Mouse (Mus musculus) midbrain, embryonic 10.5 days (tissue): ENCODE measurements around the gene Asb17. TPM values are rescaled to one million over a fixed set of nuclear protein-coding genes. Genes with fewer than 3 reads are reported as not detected.
"Not testable (repeated sequence)": the region's sequence is repeated elsewhere in the genome, so short reads cannot be mapped to it uniquely, and the experiment has no call there.

Source experiments
- DNase-seq: peaks from one replicate; pipeline ENCODE4 v3.0.0-alpha.2; 2017; ENCODE audit warnings: low spot score
- H3K27ac ChIP-seq: fragments of 300-500 bp; sonication (generic); replicated peaks from 2 replicates; pipeline ENCODE4 v1.5.1; 2016; ENCODE audit warnings: mild to moderate bottlenecking
- H3K27me3 ChIP-seq: fragments of 300-500 bp; sonication (generic); 2 replicates; pipeline ENCODE4 v1.6.1; 2016; ENCODE audit warnings: low read depth, mild to moderate bottlenecking; ENCODE audit not compliant: poor library complexity, severe bottlenecking
- H3K36me3 ChIP-seq: fragments of 300-500 bp; sonication (generic); 2 replicates; pipeline ENCODE4 v1.6.1; 2016; ENCODE audit warnings: mild to moderate bottlenecking, moderate library complexity
- H3K4me1 ChIP-seq: fragments of 300-500 bp; sonication (generic); 2 replicates; pipeline ENCODE4 v1.6.1; 2016
- H3K4me3 ChIP-seq: fragments of 300-500 bp; sonication (generic); 2 replicates; pipeline ENCODE4 v1.5.1; 2016; ENCODE audit warnings: mild to moderate bottlenecking, moderate library complexity
- H3K9me3 ChIP-seq: fragments of 300-500 bp; sonication (generic); replicated peaks from 2 replicates; pipeline ENCODE4 v1.6.1; 2016; ENCODE audit warnings: mild to moderate bottlenecking
- WGBS: fragments of 180-500 bp; shearing (Covaris S2); methylation state at CpG from one replicate; pipeline ENCODE4 v1.1.7; 2016; 5-methylcytosine and 5-hydroxymethylcytosine counted together
- polyA plus RNA-seq: library from polyadenylated mRNA; unstranded; fragments of >200 nt; fragmentation: Nextera tagmentation; extraction: Ambion mirVana; gene quantifications from 2 replicates; pipeline ENCODE4 v1.2.1, GENCODE M21; 2016

The Asb17 gene
- polyA plus RNA-seq, 1 experiment from 2014 or later: 0.47 TPM

DNA sequence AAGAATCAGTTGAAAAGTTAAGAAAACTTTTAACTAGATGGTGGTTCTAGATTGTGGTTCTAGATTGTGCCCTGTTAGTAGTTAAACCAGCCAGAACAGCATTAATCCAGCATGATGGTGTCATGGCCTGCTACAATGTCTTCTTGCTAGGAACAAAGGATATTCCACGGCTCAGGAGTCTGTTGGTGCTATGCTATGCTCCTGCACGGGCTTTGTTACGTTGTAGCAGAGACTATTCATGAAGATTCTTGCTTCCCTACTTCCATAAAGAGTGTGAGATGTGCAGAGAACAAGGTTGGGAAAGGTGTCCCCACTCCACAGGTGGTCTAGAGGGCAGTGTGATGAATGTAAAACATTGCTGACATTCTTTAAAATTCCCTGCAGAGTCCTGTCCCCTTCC, 7.7 kb upstream of the Asb17 start:
- H3K9me3 ChIP-seq: no peaks in the 10 kb centered on the region
- DNase-seq: no peak
- no peaks in the 10 kb centered on the region for H3K4me1 ChIP-seq
- 83% methylated on average over 3 of the region's 3 CpGs for WGBS
- H3K36me3 ChIP-seq: no peaks in the 10 kb centered on the region
- no peak overlapping the region for H3K4me3 ChIP-seq
- H3K27ac ChIP-seq: no peak overlapping the region
- no peaks in the 10 kb centered on the region for H3K27me3 ChIP-seq

DNA sequence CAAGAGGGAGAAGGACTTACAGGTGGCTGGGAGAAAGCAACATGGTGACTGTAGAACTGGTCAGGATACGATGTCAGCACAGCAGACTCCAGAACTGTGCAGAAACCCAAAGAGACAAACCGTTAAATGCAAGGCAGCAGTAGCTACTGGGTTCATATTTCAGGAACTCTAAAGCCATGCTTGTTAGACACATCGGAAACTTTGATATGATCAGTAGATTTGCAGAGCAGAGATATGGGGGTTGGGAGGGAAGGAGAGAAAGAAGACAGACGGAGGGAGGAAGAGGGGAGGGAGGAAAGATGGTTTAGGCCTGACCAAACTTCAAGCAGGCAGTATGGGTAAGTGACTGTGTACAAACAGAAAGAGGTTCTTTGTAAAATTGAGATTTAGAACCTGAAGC, 6.4 kb upstream of the Asb17 start:
- H3K4me1 ChIP-seq: no peaks in the 10 kb centered on the region
- H3K36me3 ChIP-seq: no peaks in the 10 kb centered on the region
- WGBS: 83% methylated on average over 4 of the region's 4 CpGs
- no peaks in the 10 kb centered on the region for H3K9me3 ChIP-seq
- no peak for DNase-seq
- no peak overlapping the region for H3K27ac ChIP-seq
- H3K27me3 ChIP-seq: no peaks in the 10 kb centered on the region
- H3K4me3 ChIP-seq: no peak overlapping the region

DNA sequence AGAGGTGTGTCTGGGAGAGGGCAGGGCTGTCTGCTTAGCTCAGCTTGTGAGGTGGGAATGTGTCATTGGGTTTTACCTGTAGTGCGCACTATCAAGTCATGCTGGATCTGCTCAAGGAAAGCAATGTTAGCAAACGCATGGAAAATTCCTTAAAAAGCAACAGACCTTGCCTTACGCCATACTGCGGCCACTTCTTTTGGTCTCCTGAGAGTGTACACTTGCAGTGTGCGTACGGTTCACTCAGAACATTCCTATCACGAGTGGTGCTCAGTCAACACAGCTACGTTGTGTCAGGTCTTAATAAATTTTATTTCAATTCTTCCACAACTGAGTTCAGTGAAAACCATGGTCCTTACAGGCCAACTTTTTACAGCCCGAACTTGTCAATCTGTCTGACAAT, 748 bp downstream of the Asb17 start:
- 95% methylated on average over 9 of the region's 9 CpGs for WGBS
- DNase-seq: no peak
- Histone ChIP-seq H3K27ac (no peak overlapping the region), H3K36me3 (no peaks in the 10 kb centered on the region), H3K9me3 (no peaks in the 10 kb centered on the region), H3K4me1 (peaks cover 5% of the 10 kb centered on the region; the same call in 1 of the 2 replicates), H3K27me3 (no peaks in the 10 kb centered on the region), H3K4me3 (no peak overlapping the region)

DNA sequence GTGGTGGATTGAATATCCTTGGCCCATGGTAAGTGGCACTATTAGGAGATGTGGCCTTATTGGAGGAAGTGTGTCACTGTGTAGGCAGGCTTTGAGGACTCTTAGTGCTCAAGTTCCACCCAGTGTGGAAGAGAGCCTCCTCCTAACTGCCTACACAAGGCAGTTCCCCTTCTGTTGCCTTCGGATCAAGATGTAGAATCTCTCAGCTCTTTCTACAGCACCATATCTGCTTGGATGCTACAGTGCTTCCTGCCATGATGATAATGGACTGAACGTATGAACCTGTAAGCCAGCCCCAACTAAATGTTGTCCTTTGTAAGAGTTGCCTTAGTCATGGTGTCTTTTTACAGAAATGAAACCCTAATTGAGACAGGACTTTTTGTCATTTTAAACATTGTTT, 1.5 kb downstream of the Asb17 start:
- peaks cover 8% of the 10 kb centered on the region; the same call in 1 of the 2 replicates for H3K4me1 ChIP-seq
- WGBS: 86% methylated on average over 2 of the region's 2 CpGs
- no peak overlapping the region for H3K4me3 ChIP-seq
- DNase-seq: no peak
- no peaks in the 10 kb centered on the region for H3K27me3 ChIP-seq
- no peaks in the 10 kb centered on the region for H3K36me3 ChIP-seq
- H3K9me3 ChIP-seq: no peaks in the 10 kb centered on the region
- H3K27ac ChIP-seq: no peak overlapping the region

DNA sequence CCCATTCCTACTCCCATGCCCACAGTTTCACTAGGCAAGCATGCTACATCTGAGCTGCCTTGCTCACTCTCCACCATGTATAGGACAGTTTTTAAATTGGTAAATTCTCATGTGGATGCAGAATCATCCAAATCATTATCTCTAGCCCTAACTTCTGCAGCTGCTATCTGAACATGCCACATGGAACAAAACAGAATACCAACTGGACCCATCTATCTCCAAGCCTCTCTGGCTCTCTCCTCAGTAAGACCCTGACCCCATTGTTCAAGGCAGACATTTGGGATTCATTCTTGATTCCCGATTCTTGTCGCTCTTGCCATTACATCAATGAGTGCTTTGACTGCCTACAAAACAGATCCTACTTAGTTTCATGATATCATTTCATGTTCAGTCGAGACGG, 2.1 kb downstream of the Asb17 start:
- Histone ChIP-seq H3K9me3 (no peaks in the 10 kb centered on the region), H3K27me3 (no peaks in the 10 kb centered on the region), H3K4me1 (peaks cover 8% of the 10 kb centered on the region; the same call in 1 of the 2 replicates), H3K36me3 (no peaks in the 10 kb centered on the region), H3K27ac (no peak overlapping the region), H3K4me3 (no peak overlapping the region)
- DNase-seq: no peak
- WGBS: 91% methylated on average over 4 of the region's 4 CpGs

DNA sequence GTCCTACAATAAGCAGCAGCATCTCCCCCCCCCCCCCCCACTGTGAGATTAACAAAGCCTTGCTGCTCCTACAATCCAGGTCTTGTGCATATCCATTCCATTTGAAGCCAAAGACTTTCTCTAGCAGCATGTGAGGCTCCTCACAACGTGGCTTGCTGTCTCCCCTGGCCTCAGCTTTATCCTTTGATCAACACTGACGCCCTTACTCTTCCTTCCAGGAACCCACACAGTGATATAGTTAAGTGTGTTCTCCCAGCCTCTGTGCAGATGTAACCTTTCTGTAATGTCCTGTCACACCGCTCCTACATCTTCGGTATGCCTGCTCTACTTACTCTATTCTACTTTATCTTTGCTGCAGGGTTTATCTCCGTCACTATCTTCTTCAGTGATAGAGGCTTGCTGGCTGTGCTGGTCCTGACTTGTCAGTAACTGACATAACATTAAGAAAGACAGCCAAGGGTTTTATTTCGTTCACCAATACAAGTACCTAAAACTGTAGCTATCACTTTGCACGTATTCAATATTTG, 3.3 kb downstream of the Asb17 start:
- no peak for DNase-seq
- Histone ChIP-seq H3K27ac (no peak overlapping the region), H3K36me3 (no peaks in the 10 kb centered on the region), H3K4me1 (peaks cover 8% of the 10 kb centered on the region; the same call in 1 of the 2 replicates), H3K9me3 (no peaks in the 10 kb centered on the region), H3K4me3 (no peak overlapping the region), H3K27me3 (no peaks in the 10 kb centered on the region)
- WGBS: 87% methylated on average over 7 of the region's 7 CpGs

DNA sequence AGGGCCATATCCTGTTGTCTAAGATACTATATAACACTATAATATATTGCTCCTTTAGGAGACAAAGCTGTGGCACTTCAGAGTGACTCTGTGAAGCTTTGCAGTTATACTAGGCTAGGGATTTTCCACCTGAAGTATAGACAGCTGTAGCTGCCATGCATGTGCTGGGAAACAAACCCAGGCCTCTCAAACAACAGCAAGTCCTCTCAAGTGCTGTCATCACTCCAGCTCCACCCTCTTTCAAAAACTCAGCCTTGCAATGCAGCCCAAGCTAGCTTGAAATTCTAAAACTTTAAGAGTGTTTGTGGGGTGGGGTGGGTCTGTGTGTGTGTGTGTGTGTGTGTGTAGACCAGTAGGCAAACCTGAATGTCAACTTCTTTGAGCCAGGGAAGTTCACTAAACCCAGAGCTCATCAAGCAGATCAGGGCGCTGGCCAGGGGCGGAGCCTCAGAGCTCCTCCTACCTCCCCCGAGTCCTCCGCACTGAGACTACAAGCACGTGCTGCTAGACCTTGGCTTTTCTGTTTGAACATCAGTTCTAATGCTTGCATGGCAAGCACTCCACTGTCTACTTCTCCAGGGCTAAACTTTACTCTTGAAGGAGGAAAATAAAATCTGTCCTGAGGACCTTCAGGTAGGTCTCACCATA, 5.5 kb downstream of the Asb17 start:
- H3K27me3 ChIP-seq: no peaks in the 10 kb centered on the region
- WGBS: 14% methylated on average over 5 of the region's 5 CpGs

DNA sequence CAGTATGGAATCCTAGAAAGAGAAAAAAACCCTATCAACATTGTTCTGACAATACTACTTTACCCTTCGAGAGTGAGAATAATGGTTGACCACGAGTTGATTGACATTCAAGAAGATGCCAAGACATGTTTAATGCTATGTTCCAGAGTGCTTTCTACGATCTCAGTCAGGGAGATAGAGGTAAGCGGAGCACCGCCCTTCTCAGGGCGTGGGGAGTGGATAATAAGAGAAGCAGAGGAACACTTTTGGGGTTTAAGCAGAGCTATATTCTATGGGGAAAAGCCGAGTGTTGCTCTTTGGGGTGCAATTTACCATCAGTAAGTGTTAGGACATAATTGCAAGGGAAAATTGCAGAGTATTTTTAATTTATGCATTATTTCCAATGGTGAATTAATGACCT, 6.8 kb downstream of the Asb17 start:
- Histone ChIP-seq H3K27ac (no peak overlapping the region), H3K4me1 (peaks cover 8% of the 10 kb centered on the region; the same call in 1 of the 2 replicates), H3K9me3 (no peaks in the 10 kb centered on the region), H3K36me3 (no peaks in the 10 kb centered on the region), H3K4me3 (no peak overlapping the region), H3K27me3 (no peaks in the 10 kb centered on the region)
- DNase-seq: no peak
- WGBS: 93% methylated on average over 7 of the region's 7 CpGs

More for the DNA sequence above, 5.5 kb downstream of the Asb17 start:
- no peak overlapping the region; the same call in 1 of the 2 replicates for H3K27ac ChIP-seq
- no peaks in the 10 kb centered on the region for H3K36me3 ChIP-seq
- H3K4me1 ChIP-seq: peaks cover 8% of the 10 kb centered on the region; the same call in 1 of the 2 replicates
- no peaks in the 10 kb centered on the region for H3K9me3 ChIP-seq
- H3K4me3 ChIP-seq: no peak overlapping the region
- no peak for DNase-seq

DNA sequence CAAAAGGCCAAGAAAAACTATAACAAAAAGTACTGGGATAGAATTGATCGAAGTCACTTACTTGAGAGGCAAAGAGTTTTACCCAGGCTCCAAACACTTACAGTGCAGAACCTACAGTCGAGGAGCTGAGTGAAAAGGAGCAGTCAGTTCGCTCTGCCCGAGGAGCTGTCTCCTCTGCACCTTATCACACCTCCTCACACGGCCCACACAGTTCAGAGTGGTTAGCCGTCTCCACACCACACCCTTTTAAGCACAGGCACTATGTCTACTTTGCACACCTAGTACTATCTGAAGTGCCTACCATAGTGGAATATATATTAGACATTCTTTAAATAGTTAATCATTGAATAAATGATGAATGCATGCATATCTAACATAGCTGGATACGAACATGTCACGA, 8.3 kb downstream of the Asb17 start:
- H3K9me3 ChIP-seq: no peaks in the 10 kb centered on the region
- H3K27me3 ChIP-seq: no peaks in the 10 kb centered on the region
- H3K4me3 ChIP-seq: no peak overlapping the region
- DNase-seq: no peak
- H3K36me3 ChIP-seq: no peaks in the 10 kb centered on the region
- no peak overlapping the region for H3K27ac ChIP-seq
- 87% methylated on average over 8 of the region's 8 CpGs for WGBS
- H3K4me1 ChIP-seq: peaks cover 8% of the 10 kb centered on the region; the same call in 1 of the 2 replicates

DNA sequence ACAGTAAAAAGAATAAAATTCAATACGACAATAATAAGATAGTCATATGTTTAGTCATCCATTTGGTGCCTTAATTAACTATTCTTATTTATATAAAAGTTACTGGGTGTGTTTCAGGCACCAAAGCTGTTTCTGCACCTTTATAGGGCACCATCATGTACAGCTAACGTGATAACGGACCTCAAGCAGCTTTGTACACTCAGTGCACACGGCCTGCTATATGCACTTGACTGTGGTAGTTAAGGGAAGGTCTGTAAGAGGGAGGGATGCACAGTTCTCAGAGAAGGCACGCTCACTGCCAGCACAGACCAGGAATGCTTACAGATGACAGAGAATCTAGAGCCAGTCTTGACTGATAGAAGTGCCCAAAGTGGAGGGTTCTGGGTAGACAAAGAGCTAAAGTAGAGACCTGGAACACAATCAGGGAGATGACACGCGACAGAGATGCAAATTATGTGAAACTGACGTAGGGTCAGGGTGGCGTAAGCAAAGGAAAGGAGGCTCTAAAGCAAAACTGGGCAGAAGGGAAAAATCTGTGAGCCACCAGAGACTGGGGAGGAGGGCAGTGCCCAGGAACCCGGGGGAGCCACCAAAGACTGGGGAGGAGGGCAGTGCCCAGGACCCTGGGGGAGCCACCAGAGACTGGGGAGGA, 14.5 kb downstream of the Asb17 start:
- no peak overlapping the region for H3K27ac ChIP-seq
- 80% methylated on average over 10 of the region's 10 CpGs for WGBS
- no peaks in the 10 kb centered on the region for H3K36me3 ChIP-seq
- no peaks in the 10 kb centered on the region for H3K9me3 ChIP-seq
- no peak for DNase-seq
- no peak overlapping the region for H3K4me3 ChIP-seq
- H3K27me3 ChIP-seq: no peaks in the 10 kb centered on the region
- no peaks in the 10 kb centered on the region for H3K4me1 ChIP-seq

DNA sequence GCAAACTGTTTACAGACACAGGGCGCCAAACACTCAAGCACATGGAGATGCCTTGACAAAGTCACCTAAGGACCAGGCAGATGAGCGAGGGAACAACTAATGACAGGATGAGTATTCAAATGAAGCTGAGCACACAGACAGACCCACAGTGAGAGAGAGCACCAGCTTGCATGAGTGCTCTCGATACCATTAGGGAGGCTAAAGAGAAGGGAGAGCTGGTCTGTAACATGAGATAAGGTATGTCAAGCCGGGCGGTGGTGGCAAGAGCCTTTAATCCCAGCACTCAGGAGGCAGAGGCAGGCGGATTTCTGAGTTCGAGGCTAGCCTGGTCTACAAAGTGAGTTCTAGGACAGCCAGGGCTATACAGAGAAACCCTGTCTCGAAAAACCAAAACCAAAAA, 16.4 kb downstream of the Asb17 start:
- not testable (repeated sequence) for H3K27ac ChIP-seq, H3K27me3 ChIP-seq, DNase-seq, H3K4me1 ChIP-seq, H3K36me3 ChIP-seq, H3K9me3 ChIP-seq, H3K4me3 ChIP-seq
- 87% methylated on average over 8 of the region's 8 CpGs for WGBS

DNA sequence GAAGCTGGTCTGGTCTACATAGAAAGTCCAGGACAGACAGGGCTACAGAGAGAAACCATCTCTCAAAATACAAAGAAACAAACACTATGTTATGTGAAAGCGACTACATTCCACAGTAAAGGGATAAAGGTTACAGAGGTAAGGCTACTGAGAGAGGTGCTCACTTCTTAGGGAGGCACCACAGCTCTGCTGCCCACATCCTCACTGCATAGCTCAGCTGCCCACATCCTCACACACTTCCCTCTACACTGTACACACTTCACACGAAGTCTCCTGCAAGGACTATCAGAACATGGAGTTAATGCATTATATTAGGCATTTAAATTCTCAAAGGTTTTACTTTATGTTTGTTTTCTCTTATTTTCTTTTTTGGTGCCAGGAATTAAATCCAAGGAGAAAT, 19.8 kb downstream of the Asb17 start:
- Histone ChIP-seq H3K4me3 (no peak overlapping the region), H3K27me3 (no peaks in the 10 kb centered on the region), H3K4me1 (no peaks in the 10 kb centered on the region), H3K36me3 (no peaks in the 10 kb centered on the region), H3K27ac (no peak overlapping the region), H3K9me3 (no peaks in the 10 kb centered on the region)
- no peak for DNase-seq
- 80% methylated on average over 2 of the region's 2 CpGs for WGBS

DNA sequence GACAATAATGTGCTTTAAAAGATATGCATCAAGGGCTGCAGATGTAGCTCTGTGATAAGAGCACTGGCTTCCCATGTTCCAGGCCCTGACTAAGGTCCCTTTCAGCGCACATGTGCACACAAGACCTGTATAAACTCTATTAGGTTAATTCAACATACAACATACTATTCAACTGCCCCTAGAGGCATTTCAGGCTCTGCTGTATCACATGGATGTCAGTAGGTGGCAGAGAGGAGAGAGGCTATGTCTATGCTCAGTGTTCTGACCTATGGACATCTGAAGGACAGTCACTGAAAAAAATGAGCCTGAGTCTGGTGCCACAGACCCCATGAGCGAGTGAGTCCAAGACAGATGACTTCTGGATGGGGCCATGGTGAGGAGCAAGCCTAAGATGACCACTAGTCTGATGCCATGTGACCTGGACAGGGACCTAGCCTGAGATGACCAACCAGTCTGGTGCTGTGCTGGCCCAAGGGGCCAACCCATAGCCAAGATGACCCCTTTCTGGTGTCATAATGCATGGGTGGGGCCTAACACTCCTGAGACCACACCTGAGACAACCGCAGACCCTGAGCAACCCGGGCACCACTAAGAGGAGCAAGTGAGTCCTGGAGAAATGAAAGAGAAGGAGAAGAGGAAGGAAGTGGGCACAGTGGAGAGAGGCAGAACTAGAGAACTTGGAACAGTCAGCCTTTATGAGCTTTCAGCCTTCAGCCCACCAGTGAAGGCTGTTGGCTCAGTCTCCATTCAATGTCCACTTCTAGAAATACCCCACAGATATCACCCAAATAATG, 20.8 kb downstream of the Asb17 start:
- no peak overlapping the region for H3K4me3 ChIP-seq
- 88% methylated on average over 4 of the region's 4 CpGs for WGBS
- no peaks in the 10 kb centered on the region for H3K4me1 ChIP-seq
- no peaks in the 10 kb centered on the region for H3K36me3 ChIP-seq
- no peaks in the 10 kb centered on the region for H3K9me3 ChIP-seq
- H3K27me3 ChIP-seq: no peaks in the 10 kb centered on the region
- H3K27ac ChIP-seq: no peak overlapping the region
- no peak for DNase-seq
